Mouse (Mus musculus) olfactory bulb, adult 2 months (tissue): Measurements from ENCODE around the gene Hist1h2bn. TPM values are rescaled to one million over a fixed set of nuclear protein-coding genes. Genes with fewer than 3 reads are reported as not detected.
A peak's percentile ranks its signal among the peaks of the same experiment; 100 is the strongest.
"Not testable (repeated sequence)": the region's sequence is repeated elsewhere in the genome, so short reads cannot be mapped to it uniquely, and the experiment has no call there.

Experiments used
- H3K27ac ChIP-seq: fragments of 200-500 bp; 2 replicates; pipeline ENCODE4 v1.5.1; 2012; ENCODE audit warnings: low read depth, low read length; ENCODE audit not compliant: insufficient read depth
- H3K4me1 ChIP-seq: fragments of 200-500 bp; 2 replicates; pipeline ENCODE4 v1.6.1; 2012; ENCODE audit warnings: low read length; ENCODE audit not compliant: control insufficient read depth, insufficient read depth
- H3K4me3 ChIP-seq: fragments of 200-500 bp; 2 replicates; pipeline ENCODE4 v1.5.1; 2012; ENCODE audit warnings: mild to moderate bottlenecking, low read depth, low read length, moderate library complexity; ENCODE audit not compliant: insufficient read depth
- CTCF ChIP-seq: fragments of 200-500 bp; IDR thresholded peaks from 2 replicates; pipeline ENCODE4 v1.5.1; 2012; ENCODE audit warnings: low read depth, mild to moderate bottlenecking, low read length, moderate library complexity; ENCODE audit not compliant: insufficient read depth
- POLR2A ChIP-seq: fragments of 200-500 bp; IDR thresholded peaks from 2 replicates; pipeline ENCODE4 v1.6.1; 2012; ENCODE audit warnings: mild to moderate bottlenecking, low read depth, low read length, moderate library complexity; ENCODE audit not compliant: insufficient read depth
- WGBS: fragments of 180-500 bp; shearing (Covaris S2); methylation state at CpG from one replicate; pipeline ENCODE4 v1.1.7; 2018; 5-methylcytosine and 5-hydroxymethylcytosine counted together
- polyA plus RNA-seq: library from polyadenylated mRNA; stranded (reverse); fragments of >200 nt; gene quantifications from 2 replicates; pipeline ENCODE4 v1.2.4, GENCODE M21; 2012; ENCODE audit warnings: low replicate concordance; ENCODE audit not compliant: missing spikeins, insufficient read depth, insufficient read length

The Hist1h2bn gene
- polyA plus RNA-seq, 1 experiment, result not detected

GRCm38 (mm10) chr13:21727948-21728572, 25.9 kb upstream of the Hist1h2bn start:
- 0 out of 2 replicates have a peak overlapping the region, but pooled peaks have one; percentile 26 for H3K27ac ChIP-seq
- H3K4me1 ChIP-seq, result no peaks in the 10 kb centered on the region
- 58% methylated on average over 11 of the region's 11 CpGs for WGBS
- no peak overlapping the region for H3K4me3 ChIP-seq
- TF ChIP-seq CTCF (no peak), POLR2A (no peak)

GRCm38 (mm10) chr13:21729544-21729943, 24.4 kb upstream of the Hist1h2bn start:
- H3K4me1 ChIP-seq, result peaks cover 2% of the 10 kb centered on the region; the same call in 1 of the 2 replicates
- 85% methylated on average over 1 of the region's 1 CpGs for WGBS
- H3K4me3 ChIP-seq, result no peak overlapping the region
- TF ChIP-seq POLR2A (no peak), CTCF (no peak)
- H3K27ac ChIP-seq, result no peak overlapping the region

DNA sequence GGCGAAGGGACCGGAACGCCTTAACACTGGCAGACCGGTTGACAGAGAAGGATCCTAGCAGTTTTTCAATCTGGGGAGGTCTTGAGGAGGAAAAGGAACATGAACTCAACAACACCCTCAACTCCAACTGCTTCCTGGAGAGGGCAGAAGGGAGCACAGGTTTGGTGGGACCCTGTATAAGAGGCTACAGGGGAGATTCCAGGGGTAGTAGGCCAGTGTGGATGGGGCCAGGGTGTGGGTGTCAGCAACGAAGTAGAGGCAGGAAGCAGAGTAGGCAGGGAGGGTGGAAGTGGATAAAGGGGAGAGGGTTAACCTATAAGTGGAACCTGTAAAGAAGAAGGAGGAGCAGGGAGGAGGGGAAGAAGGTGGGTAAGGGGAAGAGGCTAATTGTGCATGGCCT, 20.5 kb upstream of the Hist1h2bn start:
- Histone ChIP-seq H3K27ac (no peak overlapping the region), H3K4me3 (no peak overlapping the region), H3K4me1 (peaks cover 2% of the 10 kb centered on the region; the same call in 1 of the 2 replicates)
- WGBS, result 74% methylated on average over 5 of the region's 5 CpGs
- no peak for TF ChIP-seq POLR2A
- no peak for TF ChIP-seq CTCF

DNA sequence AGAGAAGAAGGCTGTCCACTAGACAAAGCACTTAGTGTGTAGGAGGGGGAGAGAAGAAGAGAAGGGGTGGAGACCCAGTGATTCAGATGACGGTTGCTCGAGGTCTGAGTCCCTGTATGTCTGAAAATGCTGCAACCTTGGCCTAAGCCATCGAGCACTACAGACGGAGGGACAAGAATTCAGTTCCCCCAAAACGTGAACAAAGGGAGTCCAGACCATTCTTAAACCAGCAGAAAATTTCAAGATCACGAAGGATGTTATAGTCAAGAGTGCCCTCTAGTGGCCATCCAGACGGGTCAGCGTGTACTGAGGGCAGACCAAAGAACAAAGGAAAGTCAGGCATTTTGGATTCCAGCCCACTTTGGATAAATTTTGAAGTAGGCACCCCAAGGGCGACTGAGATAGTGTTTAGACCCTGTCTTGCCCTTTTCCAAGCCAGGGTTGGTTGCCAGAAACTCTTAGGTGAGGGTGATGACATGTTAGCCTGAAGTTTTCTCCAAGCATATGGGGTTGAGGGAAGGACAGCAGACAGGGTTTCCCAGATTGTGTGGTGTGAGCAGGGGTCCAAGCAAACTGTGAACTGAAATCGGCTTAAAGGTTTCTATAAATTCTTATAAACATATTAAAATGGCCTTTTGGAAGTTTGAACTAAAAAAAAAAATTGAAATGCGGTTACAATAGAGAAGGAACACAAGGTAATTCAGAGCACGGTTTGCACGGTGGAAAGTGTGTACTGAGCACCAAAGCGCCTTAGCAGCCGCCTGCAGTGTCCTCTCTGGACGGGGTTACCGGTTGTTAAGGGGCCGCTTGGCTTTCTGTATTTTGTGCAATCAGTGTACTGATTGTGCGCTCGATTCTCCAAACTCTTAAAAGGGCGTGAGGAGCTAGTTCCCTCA, 19.7 kb upstream of the Hist1h2bn start:
- Histone ChIP-seq H3K4me1 (peaks cover 2% of the 10 kb centered on the region; the same call in 1 of the 2 replicates), H3K27ac (peak overlapping the region; percentile 76), H3K4me3 (peak overlapping the region; percentile 53)
- under 1% methylated on average over 21 of the region's 21 CpGs for WGBS
- no peak for TF ChIP-seq POLR2A
- peak; percentile 32; the same call in 1 of the 2 replicates for TF ChIP-seq CTCF

DNA sequence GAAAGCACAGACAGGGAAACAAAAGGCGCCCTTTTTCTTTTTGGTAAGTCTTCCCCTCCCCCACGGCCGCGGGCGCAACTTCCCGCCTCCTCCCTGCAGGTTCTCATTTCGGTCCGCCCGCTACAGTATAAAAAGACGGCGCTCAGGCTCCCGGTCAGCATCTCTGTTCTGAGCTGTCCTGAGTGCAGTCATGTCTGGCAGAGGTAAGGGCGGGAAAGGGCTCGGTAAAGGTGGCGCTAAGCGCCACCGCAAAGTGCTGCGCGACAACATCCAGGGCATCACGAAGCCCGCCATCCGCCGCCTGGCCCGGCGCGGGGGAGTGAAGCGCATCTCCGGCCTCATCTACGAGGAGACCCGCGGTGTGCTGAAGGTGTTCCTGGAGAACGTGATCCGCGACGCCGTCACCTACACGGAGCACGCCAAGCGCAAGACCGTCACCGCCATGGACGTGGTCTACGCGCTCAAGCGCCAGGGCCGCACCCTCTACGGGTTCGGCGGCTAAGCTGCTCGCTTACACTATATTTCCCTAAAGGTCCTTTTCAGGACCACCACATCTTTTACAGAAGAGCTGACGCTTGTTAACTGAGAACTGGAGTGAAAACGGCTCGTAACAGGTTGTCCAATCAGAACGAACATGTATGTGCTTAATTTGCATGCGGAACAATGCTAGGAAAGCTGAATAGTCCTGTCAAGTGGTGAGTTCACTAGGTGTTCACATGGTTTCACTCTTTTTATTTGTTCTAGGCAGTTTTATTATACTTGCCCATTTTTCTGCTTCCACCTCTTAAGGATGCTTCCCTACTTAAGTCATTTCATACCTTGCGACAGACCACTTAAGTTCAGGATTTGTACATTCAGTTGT, 18.8 kb upstream of the Hist1h2bn start, which contains the start of gene Hist1h4j:
TSS of gene Hist1h4j (plus strand) at position 159 of the 862 bp plus-strand sequence.
- not testable (repeated sequence) for H3K4me1 ChIP-seq
- Histone ChIP-seq H3K27ac (peak within 1 kb of the TSS; percentile 76), H3K4me3 (peak within 1 kb of the TSS; percentile 53)
- peak; percentile 70; the same call in 1 of the 2 replicates for TF ChIP-seq POLR2A
- WGBS, result under 1% methylated on average over 55 of the region's 56 CpGs

DNA sequence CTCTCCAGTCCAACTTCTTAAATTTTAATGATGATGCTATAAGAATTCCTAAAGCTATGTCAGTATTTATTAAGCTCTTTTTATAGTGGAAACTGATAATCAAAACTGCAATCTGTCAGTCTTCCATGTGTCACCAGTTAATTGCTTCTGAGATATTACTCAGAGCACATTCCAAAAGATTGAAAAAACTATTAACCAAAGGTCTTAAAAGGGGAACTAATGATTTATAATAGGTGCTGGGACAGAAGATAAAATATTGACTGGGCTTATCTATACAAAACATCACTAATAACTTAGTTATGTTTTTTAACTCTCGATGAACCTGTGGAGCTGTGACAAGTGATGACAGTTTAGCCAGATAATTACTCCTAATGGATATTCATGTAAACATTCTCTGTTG, 8.9 kb upstream of the Hist1h2bn start:
- Histone ChIP-seq H3K4me1 (peaks cover 3% of the 10 kb centered on the region; the same call in 1 of the 2 replicates), H3K27ac (no peak overlapping the region), H3K4me3 (no peak overlapping the region)
- WGBS, result 87% methylated on average over 1 of the region's 1 CpGs
- no peak for TF ChIP-seq POLR2A
- TF ChIP-seq CTCF, result no peak

DNA sequence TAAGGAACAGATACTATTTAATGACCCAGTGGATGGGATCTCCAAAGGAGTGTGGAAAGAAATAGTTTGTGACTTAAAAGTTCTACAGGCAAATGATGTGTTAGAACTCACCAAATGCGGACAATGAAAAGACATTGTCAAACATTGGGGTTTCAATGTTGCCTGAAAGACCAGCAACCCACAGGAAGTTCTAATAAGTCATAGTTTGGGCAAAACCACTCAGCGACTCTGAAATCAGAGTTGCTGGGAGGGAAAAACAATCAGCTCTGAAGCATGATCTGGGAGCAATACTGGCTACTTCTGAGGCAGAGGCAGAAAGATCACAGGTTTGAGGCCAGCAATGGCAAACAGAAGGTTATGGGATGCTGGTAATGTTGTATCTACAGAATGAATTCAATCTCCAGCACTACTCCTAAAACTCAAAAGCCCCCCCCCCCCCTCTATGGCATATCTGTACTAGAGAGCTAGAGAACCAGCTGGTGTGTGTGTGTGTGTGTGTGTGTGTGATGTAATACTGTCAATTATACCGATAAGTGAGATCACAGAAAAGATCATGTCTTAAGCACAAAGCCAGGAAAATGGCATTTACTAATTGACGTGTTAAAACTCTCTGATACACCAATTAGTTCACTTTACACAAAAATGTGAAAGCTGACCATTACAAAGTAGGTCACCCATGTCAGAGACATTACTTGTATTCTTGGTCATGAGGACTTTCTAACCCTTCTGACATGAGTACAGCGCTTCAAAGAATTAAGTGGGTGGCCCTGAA, 4.3 kb upstream of the Hist1h2bn start:
- Histone ChIP-seq H3K4me3 (peak overlapping the region; percentile 56), H3K4me1 (peaks cover 5% of the 10 kb centered on the region; the same call in 1 of the 2 replicates), H3K27ac (no peak overlapping the region)
- WGBS, result 6% methylated on average over 5 of the region's 5 CpGs
- no peak for TF ChIP-seq POLR2A
- no peak for TF ChIP-seq CTCF

GRCm38 (mm10) chr13:21750159-21751017, 3.5 kb upstream of the Hist1h2bn start, which contains the start of gene Hist1h4k:
Gene Hist1h4k, minus strand, starts transcription at chr13:21750505.
- TF ChIP-seq POLR2A, result peak; percentile 81
- peak within 1 kb of the TSS; percentile 56 for H3K4me3 ChIP-seq
- not testable (repeated sequence) for H3K4me1 ChIP-seq, H3K27ac ChIP-seq
- under 1% methylated on average over 49 of the region's 56 CpGs for WGBS
